Mouse (Mus musculus): ENCODE data around the gene Ccdc13. TPM values are rescaled to one million over a fixed set of nuclear protein-coding genes. Genes with fewer than 3 reads are reported as not detected.

The Ccdc13 gene
- polyA plus RNA-seq, 1 experiment from 2014 or later, result 3.6 TPM

DNA sequence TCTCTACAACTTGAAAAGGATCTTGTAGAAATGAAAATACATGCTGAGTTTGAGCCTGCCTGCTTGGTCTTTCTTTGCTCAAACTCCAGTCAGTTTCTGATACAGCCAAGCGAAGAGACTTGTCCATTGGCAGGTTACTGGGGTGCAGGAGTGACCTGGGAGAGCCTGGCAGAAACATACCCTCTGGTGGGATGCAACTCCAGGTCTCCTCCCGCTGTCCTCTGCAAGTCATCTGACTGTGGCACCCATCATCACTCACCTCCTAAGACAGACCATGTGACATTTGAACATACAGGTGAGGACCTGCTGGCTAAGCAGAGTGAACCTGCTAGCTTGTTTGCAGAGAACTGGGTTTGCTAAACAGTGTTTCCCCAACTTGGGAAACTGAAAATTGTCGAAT is 82.5 kb downstream of the Ccdc13 start:
- Histone ChIP-seq H3K27me3 (ENCODE audit: control insufficient read depth, insufficient read depth, low read length) (no peaks in the 10 kb centered on the region), H3K36me3 (ENCODE audit: control insufficient read depth, insufficient read depth, low read length) (peaks cover 15% of the 10 kb centered on the region), H3K4me3 (ENCODE audit: low read depth, low read length) (no peak overlapping the region), H3K4me2 (ENCODE audit: low read depth) (no peak overlapping the region), H3K9ac (ENCODE audit: low read length) (no peak overlapping the region), H3K9me3 (ENCODE audit: control insufficient read depth, low read length) (no peaks in the 10 kb centered on the region), H3K27ac (ENCODE audit: low read depth, low read length) (no peak overlapping the region), H3K4me1 (ENCODE audit: control insufficient read depth, insufficient read depth, low read length) (peaks cover 20% of the 10 kb centered on the region)
- ATAC-seq (ENCODE audit: insufficient read depth, low FRiP score, low TSS enrichment), result no peak
- WGBS, result 89% methylated on average over 3 of the region's 3 CpGs
- DNase-seq (ENCODE audit: low spot score), result no peak

- ATAC-seq (ENCODE audit: insufficient read depth, low FRiP score, low TSS enrichment) (no peak), DNase-seq (ENCODE audit: low spot score) (no peak)
- H3K4me3 ChIP-seq (ENCODE audit: low read depth, low read length), result no peak overlapping the region
- H3K36me3 ChIP-seq (ENCODE audit: control insufficient read depth, insufficient read depth, low read length), result peaks cover 28% of the 10 kb centered on the region
- 91% methylated on average over 3 of the region's 3 CpGs for WGBS
- no peaks in the 10 kb centered on the region for H3K27me3 ChIP-seq (ENCODE audit: control insufficient read depth, insufficient read depth, low read length)
- peaks cover 9% of the 10 kb centered on the region for H3K4me1 ChIP-seq (ENCODE audit: control insufficient read depth, insufficient read depth, low read length)
- H3K9ac ChIP-seq (ENCODE audit: low read length), result no peak overlapping the region
- H3K4me2 ChIP-seq (ENCODE audit: low read depth), result no peak overlapping the region
- no peak overlapping the region for H3K27ac ChIP-seq (ENCODE audit: low read depth, low read length)
- no peaks in the 10 kb centered on the region for H3K9me3 ChIP-seq (ENCODE audit: control insufficient read depth, low read length)
These were observed 84.6 kb downstream of the Ccdc13 start for GRCm38 (mm10) chr9:121754624-121755023.

- Histone ChIP-seq H3K4me1 (ENCODE audit: control insufficient read depth, insufficient read depth, low read length) (no peaks in the 10 kb centered on the region), H3K36me3 (ENCODE audit: control insufficient read depth, insufficient read depth, low read length) (peaks cover 34% of the 10 kb centered on the region), H3K9me3 (ENCODE audit: control insufficient read depth, low read length) (no peaks in the 10 kb centered on the region), H3K4me3 (ENCODE audit: low read depth, low read length) (no peak overlapping the region), H3K27me3 (ENCODE audit: control insufficient read depth, insufficient read depth, low read length) (no peaks in the 10 kb centered on the region), H3K27ac (ENCODE audit: low read depth, low read length) (no peak overlapping the region), H3K9ac (ENCODE audit: low read length) (no peak overlapping the region), H3K4me2 (ENCODE audit: low read depth) (no peak overlapping the region)
- ATAC-seq (ENCODE audit: insufficient read depth, low FRiP score, low TSS enrichment), result no peak
- no peak for DNase-seq (ENCODE audit: low spot score)
- WGBS, result 92% methylated on average over 9 of the region's 9 CpGs
These were observed 86.5 kb downstream of the Ccdc13 start for GRCm38 (mm10) chr9:121752774-121753173.

Other genes starting within 250 kb of the Ccdc13 start
- not detected in 2 replicates for gene Lyzl4, start 197.4 kb downstream of the Ccdc13 start, polyA plus RNA-seq (2014; fragmentation: Nextera tagmentation; extraction: Ambion mirVana)
- gene Vipr1, start 196.7 kb downstream of the Ccdc13 start, polyA plus RNA-seq (2014; fragmentation: Nextera tagmentation; extraction: Ambion mirVana), result 0.45 and 0.57 TPM in 2 replicates
- gene Sec22c, start 134.0 kb downstream of the Ccdc13 start, polyA plus RNA-seq (2014; fragmentation: Nextera tagmentation; extraction: Ambion mirVana), result 14.2 and 17.4 TPM in 2 replicates
- 134 and 135 TPM in 2 replicates for gene Ss18l2, start 129.1 kb downstream of the Ccdc13 start, polyA plus RNA-seq (2014; fragmentation: Nextera tagmentation; extraction: Ambion mirVana)
- gene Nktr, start 120.3 kb downstream of the Ccdc13 start, polyA plus RNA-seq (2014; fragmentation: Nextera tagmentation; extraction: Ambion mirVana), result 56.9 and 61.7 TPM in 2 replicates
- gene Zfp651, start 80.1 kb downstream of the Ccdc13 start, polyA plus RNA-seq (2014; fragmentation: Nextera tagmentation; extraction: Ambion mirVana), result 6.7 and 7.0 TPM in 2 replicates
- gene Klhl40, start 61.9 kb downstream of the Ccdc13 start, polyA plus RNA-seq (2014; fragmentation: Nextera tagmentation; extraction: Ambion mirVana), result 3.6 and 4.6 TPM in 2 replicates
- 0.13 TPM in 1 of 2 replicates, not detected in the other for gene Hhatl, start 47.0 kb downstream of the Ccdc13 start, polyA plus RNA-seq (2014; fragmentation: Nextera tagmentation; extraction: Ambion mirVana)
- 151 and 156 TPM in 2 replicates for gene Higd1a, start 18.9 kb upstream of the Ccdc13 start, polyA plus RNA-seq (2014; fragmentation: Nextera tagmentation; extraction: Ambion mirVana)
- gene Ackr2, start 58.9 kb upstream of the Ccdc13 start, polyA plus RNA-seq (2014; fragmentation: Nextera tagmentation; extraction: Ambion mirVana), result 0.58 and 1.1 TPM in 2 replicates
- gene Cyp8b1, start 76.8 kb upstream of the Ccdc13 start, polyA plus RNA-seq (2014; fragmentation: Nextera tagmentation; extraction: Ambion mirVana), result not detected in 2 replicates
- 0.66 and 0.81 TPM in 2 replicates for gene Fam198a, start 111.5 kb upstream of the Ccdc13 start, polyA plus RNA-seq (2014; fragmentation: Nextera tagmentation; extraction: Ambion mirVana)
- gene Pomgnt2, start 157.6 kb upstream of the Ccdc13 start, polyA plus RNA-seq (2014; fragmentation: Nextera tagmentation; extraction: Ambion mirVana), result 12.2 and 13.3 TPM in 2 replicates

Data from neural tube, embryonic 11.5 days (tissue).